Mouse (Mus musculus) thymus, adult 2 months (tissue): ENCODE data around the gene Atp1b2.

Source experiments
- CTCF ChIP-seq: fragments of 200-500 bp; IDR thresholded peaks from 2 replicates; pipeline ENCODE4 v1.5.1; 2012; ENCODE audit warnings: mild to moderate bottlenecking, control low read depth, low read length, moderate library complexity, borderline replicate concordance; ENCODE audit not compliant: control insufficient read depth, poor library complexity, insufficient read depth; ENCODE audit errors: extremely low read depth
- POLR2A ChIP-seq: fragments of 200-500 bp; IDR thresholded peaks from 2 replicates; pipeline ENCODE4 v1.6.1; 2012; ENCODE audit warnings: mild to moderate bottlenecking, low read length, control low read depth, moderate library complexity; ENCODE audit not compliant: control insufficient read depth, poor library complexity, insufficient read depth; ENCODE audit errors: extremely low read depth

DNA sequence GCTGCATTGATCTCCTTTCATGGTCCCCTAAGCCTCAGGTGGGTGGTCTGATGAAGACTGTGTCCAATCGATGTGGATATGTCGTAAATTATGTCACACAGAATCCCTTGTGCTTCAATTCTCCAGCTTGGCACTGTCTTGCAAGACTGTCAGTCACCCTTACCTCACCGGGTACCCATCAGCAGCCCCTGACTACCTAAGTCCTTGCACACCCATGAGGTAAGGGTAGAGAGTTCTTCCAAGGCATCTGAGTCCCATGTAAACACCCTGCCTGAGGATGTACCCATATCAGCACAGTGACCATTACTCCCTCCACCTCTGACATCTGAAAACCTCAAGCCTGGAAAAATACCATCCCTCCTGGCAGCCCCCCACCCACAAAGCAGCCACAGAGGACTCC is 1.4 kb downstream of the Atp1b2 start:
- TF ChIP-seq POLR2A (no peak), CTCF (no peak)
